Mouse (Mus musculus) gastrocnemius, adult 2 months (tissue): ENCODE measurements around the gene Dcaf17. TPM values are rescaled to one million over a fixed set of nuclear protein-coding genes. Genes with fewer than 3 reads are reported as not detected.

Source experiments
- DNase-seq: peaks from one replicate; pipeline ENCODE4 v3.0.0; 2022
- H3K27ac ChIP-seq: fragments of 200-600 bp; 2 replicates; pipeline ENCODE4 v1.8.1; 2022; ENCODE audit warnings: mild to moderate bottlenecking
- H3K4me3 ChIP-seq: fragments of 200-600 bp; 2 replicates; pipeline ENCODE4 v1.8.1; 2022; ENCODE audit warnings: mild to moderate bottlenecking, moderate library complexity
- CTCF ChIP-seq: fragments of 200-600 bp; IDR thresholded peaks from 2 replicates; pipeline ENCODE4 v1.8.1; 2022; ENCODE audit warnings: antibody characterized with exemption, mild to moderate bottlenecking, moderate library complexity
- intact Hi-C: fragments of 180-260 bp; cut with DNase I; formaldehyde crosslinking; loops from one replicate; pipeline ENCODE4 v1.15.1; 2025
- total RNA-seq, 2 experiments: library from RNA; stranded (reverse); gene quantifications; 2 replicates each; pipeline ENCODE4 v1.2.3; 2021

Gene Dcaf17
- total RNA-seq, 2 experiments from 2014 or later, result 4.2 to 6.2 TPM

- intact Hi-C loops, result no loop called here
- H3K4me3 ChIP-seq, result no peak overlapping the region
- DNase-seq, result no peak
- TF ChIP-seq CTCF, result no peak
- H3K27ac ChIP-seq, result no peak overlapping the region
Observed at GRCm38 (mm10) chr2:71113489-71114171, 58.5 kb downstream of the Dcaf17 start.

DNA sequence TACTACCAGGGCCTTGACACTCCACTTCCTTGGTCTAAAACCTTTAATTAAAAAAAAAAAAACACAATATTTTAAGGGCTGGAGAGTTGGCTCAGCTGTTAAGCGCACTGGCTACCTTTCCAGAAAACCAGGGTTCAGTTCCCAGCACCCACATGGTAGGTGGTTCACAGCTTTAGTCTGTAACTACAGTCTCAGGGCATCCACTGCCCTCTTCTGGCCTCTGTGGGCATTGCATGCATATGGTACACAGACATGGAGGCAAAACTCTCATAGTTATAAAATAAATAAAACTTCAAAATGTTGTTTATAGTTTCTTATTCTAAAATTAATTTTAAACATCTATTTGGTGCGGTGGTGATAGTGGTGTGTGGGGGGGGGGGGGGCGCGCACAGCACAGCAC is 61.0 kb downstream of the Dcaf17 start:
- Histone ChIP-seq H3K27ac (no peak overlapping the region), H3K4me3 (no peak overlapping the region)
- peak; percentile 30; the same call in 1 of the 2 replicates for TF ChIP-seq CTCF
- intact Hi-C loops, result no loop called here
- DNase-seq, result no peak

DNA sequence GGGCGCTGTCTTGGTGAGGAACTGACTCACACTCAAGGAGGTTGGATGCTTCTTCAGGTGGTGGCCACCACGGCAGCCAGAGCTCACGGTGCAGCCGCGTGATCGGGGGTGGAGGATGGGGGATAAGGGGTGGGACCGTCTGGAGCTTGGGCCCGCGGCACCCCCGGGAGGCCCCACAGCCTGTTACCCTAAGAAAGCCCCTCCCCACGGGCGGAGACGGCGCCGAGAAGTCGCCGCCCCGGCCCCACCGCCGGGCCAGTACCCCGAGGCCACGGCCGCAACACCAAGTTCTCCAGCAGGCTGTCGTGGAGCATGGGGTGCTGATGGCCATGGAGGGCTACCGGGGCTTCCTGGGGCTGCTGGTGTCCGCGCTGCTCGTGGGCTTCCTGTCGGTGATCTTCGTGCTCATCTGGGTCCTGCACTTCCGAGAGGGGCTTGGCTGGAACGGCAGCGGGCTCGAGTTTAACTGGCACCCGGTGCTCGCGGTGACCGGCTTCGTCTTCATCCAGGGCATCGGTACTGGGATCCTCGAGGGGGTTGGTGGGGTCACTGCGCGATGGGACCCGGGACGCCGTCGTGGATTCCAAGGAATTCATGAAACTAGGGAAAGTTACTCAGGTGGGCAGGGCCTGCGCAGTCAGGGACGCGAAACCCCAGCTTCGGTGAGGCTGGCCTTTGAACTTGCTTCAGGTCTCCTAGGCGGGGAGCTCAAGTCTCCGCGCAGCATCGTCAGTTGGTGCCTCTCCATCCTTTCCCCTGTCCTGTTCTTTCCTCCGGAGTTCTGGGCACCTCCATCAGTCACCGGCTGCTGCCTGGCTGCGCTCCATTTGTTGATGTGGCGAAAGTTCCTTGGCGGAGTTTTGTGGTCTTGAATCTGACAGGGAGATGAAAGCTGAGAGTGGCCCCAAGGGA is 62.9 kb downstream of the Dcaf17 start, which contains the start of gene Cybrd1:
Gene Cybrd1, plus strand, starts transcription at position 127 of the 912 bp plus-strand sequence.
- intact Hi-C loops, result no loop called here
- peak; percentile 89 for DNase-seq
- Histone ChIP-seq H3K4me3 (peak within 1 kb of the TSS; percentile 69), H3K27ac (peak within 1 kb of the TSS; percentile 40)
- no peak for TF ChIP-seq CTCF

DNA sequence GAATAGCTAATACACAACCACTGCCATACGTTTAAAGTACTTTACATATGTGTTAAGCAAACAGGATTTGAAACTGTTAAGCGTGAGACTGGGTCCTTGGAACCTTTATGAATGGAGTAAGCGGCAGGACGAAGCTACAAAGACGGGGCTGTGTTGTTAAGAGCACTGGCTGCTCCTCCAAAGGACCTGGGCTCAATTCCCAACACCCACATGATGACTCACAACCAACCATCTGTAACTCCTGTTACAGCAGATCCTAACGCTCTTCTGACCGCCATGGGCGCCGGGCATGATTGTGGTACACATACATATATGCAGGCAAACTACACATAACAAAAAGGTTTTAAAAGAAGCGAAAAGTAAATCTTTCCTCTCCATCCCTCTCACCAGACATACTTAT is 65.7 kb downstream of the Dcaf17 start:
- H3K4me3 ChIP-seq, result no peak overlapping the region
- TF ChIP-seq CTCF, result no peak
- no peak overlapping the region for H3K27ac ChIP-seq
- intact Hi-C loops, result no loop called here
- DNase-seq, result no peak

DNA sequence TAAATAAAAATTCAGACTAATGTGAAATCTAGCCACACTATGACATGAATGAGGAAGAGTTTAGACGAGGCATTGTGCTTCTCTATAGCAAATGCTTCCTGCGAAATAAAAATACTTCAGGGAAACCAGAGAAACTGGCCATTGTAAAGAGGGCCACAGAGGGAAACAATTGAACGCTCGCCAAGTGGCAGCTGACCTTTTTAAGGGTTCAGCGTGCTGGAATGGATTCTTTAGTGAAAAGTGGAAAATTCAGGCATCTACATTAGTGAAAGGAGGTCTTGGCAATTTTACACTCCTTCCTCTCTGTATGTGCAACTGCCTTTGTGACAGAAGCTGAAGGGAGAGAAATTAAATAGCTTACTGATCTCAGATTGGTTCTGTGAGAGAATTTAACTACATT is 66.3 kb downstream of the Dcaf17 start:
- Histone ChIP-seq H3K4me3 (no peak overlapping the region), H3K27ac (no peak overlapping the region)
- no peak for TF ChIP-seq CTCF
- no peak for DNase-seq
- intact Hi-C loops, result no loop called here

- Histone ChIP-seq H3K27ac (no peak overlapping the region), H3K4me3 (no peak overlapping the region)
- DNase-seq, result no peak
- no peak for TF ChIP-seq CTCF
- intact Hi-C loops, result no loop called here
Observed at GRCm38 (mm10) chr2:71122268-71123029, 67.3 kb downstream of the Dcaf17 start.

DNA sequence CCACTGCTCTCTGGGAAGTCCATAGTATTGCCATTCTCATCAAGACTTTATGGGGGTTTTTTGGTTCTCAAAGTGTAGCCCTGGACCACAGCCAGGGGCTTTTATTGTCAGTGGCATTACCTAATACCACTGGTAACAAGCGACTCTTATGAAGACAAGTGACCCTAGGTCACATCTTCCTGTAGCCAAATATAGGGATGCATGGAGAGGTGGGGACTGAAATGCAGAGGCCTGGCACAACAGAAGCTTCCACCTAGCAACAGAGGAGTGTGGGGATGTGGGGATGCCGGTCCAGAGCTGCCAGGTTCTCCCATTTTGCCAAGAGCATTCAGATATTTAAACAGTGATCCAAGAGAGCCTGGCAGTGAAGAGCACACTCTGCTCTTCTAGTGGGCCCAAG is 68.5 kb downstream of the Dcaf17 start:
- no peak overlapping the region for H3K27ac ChIP-seq
- no peak for DNase-seq
- TF ChIP-seq CTCF, result no peak
- intact Hi-C loops, result no loop called here
- no peak overlapping the region for H3K4me3 ChIP-seq

GRCm38 (mm10) chr2:71127779-71128534 is 72.8 kb downstream of the Dcaf17 start:
- no peak for DNase-seq
- Histone ChIP-seq H3K27ac (no peak overlapping the region), H3K4me3 (no peak overlapping the region)
- no peak for TF ChIP-seq CTCF
- intact Hi-C loops, result no loop called here

DNA sequence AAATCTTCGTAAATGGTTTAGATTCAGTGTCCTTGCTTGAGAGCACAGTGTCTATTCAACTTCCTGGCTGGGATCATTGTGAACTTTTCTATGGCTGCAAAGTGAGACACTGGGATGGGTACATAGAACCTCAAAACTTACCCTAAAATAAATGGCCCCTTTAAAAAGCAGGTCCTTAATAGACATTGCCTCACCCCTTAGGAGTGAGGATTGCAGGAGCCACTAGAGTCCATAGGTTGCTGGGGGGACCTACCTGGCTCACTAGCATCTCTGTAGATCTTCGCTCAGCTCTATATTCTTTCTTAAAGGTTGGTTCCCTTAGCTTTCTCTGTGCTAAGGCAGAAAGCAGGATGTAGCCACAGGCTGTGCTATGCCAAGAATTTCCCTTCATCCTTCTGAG is 75.2 kb downstream of the Dcaf17 start:
- intact Hi-C loops, result no loop called here
- Histone ChIP-seq H3K27ac (no peak overlapping the region), H3K4me3 (no peak overlapping the region)
- no peak for TF ChIP-seq CTCF
- no peak for DNase-seq

GRCm38 (mm10) chr2:71131866-71132496 is 76.9 kb downstream of the Dcaf17 start:
- Histone ChIP-seq H3K4me3 (no peak overlapping the region), H3K27ac (no peak overlapping the region)
- intact Hi-C loops, result no loop called here
- no peak for TF ChIP-seq CTCF
- DNase-seq, result no peak

DNA sequence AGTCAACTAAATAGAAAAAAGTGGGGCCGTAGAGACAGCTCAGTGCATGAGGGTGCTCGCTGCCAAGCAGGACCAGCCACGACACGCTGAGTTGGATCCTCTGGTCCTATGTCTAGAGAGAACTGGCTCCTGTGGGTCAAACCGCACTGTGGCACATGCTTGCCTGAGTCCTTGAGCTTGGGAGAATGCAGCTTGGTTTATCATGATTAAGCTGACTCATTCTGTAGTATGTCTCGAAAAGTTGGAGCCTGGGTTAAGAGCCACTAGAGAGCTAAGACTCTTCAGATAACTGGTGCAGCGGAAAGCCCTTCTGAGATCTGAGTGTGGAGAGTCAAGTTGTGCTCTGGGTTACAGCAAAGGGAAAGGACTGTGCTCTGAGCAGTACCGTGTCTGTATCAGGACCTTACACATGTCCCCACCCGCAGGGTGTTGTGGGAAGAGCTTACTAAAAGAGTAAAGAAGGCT is 78.9 kb downstream of the Dcaf17 start:
- no peak overlapping the region for H3K4me3 ChIP-seq
- intact Hi-C loops, result no loop called here
- H3K27ac ChIP-seq, result no peak overlapping the region
- DNase-seq, result no peak
- no peak for TF ChIP-seq CTCF
